Mouse (Mus musculus): Measurements from ENCODE around the gene Vmn2r29. TPM values are rescaled to one million over a fixed set of nuclear protein-coding genes. Genes with fewer than 3 reads are reported as not detected.
"Not testable (repeated sequence)": the region's sequence is repeated elsewhere in the genome, so short reads cannot be mapped to it uniquely, and the experiment has no call there.

Vmn2r29 gene
- total RNA-seq (2022), result 1 to 10 TPM; 1.0 to 1.7 (median 1.4) TPM

DNA sequence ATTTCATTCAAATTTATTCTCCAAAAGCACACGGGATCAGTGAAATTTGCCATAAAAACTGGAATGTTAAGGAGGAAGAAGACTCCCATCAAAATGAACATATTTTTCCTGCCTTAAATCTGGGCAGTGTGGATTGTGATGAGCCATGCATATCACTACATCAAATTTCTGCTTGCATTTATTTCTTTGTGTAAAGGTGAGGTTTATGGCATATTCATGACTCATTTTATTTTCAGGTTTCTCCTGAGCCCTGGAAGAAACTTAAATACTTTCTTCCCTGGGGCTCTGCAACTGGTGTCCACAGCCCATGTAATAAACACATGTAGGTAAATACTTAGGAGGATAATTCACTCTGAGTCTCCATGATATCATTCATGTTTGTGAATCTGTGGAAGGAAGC is at the start of gene Vmn2r29:
TSS of gene Vmn2r29 (minus strand) at position 101 of the 400 bp plus-strand sequence.
- not testable (repeated sequence) for DNase-seq

DNA sequence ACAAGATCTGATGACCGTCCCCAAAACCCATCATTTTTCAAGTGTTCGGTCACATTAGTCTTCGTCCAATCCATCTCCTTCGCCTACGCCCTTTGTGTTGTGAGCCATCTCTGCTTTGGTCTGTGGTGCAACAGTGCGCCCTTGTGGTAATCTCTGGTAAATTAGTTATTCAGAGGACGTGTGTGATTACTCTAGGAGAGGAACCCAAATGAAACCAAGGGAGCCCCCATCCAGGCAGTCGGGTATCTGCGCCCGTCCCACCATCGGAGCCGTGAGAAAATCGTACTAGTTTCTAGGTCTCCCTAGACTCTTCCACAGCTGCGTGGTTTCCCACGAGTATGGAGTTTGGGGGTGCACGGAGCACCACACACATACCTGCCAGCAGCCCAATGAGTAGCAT is 48.5 kb upstream of the Vmn2r29 start:
- DNase-seq, result peak; percentile 31

DNA sequence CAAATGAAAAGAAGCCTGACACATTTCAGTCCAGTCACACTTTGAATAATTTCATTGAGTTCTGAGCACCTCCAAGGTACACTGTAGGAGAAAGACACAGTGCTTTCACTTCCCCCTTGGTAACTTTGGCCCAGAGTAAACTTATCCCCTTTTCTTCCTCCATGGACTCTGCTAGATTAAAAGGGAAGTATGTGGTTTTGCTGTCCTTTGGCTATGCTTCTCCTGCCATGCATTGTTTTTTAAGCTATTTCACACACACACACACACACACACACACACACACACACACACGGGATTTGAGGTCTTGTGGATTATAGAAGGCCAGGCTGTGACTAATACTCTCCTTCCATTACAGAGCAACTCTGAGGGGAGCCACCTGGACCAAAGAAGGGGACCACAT is 34.3 kb upstream of the Vmn2r29 start:
- no peak for DNase-seq

DNA sequence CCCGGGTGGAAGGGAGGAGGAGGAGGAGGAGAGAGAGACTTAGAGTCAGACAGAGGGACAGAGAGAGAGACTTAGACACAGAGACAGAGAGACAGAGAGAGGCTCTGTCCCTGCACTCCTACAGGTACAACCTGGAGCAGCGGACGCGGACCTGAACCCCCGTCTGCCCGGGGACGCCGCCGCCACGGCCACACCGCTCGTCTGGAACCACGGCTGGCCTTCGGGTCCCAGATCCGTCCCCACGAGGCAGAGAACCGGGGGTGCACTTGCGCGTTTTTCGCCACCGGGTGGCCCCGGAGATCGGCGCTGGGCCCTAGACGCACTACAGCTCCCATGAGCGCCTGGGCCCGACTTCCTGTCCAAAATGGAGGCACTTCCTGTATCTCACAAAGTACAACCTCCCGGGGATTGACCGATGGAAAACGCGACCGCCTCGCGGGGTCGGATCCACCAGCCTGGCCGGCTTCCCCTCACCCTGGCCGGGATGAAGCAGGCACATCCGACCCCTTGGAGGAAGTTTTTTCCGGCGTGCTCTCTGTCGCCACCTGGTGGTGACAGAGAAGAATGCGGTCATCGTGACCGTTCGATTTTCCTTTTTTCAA is 30.9 kb upstream of the Vmn2r29 start, which contains the start of gene Gm45844:
TSS of gene Gm45844 (minus strand) at position 324 of the 602 bp plus-strand sequence.
- DNase-seq, result peak; percentile 88

DNA sequence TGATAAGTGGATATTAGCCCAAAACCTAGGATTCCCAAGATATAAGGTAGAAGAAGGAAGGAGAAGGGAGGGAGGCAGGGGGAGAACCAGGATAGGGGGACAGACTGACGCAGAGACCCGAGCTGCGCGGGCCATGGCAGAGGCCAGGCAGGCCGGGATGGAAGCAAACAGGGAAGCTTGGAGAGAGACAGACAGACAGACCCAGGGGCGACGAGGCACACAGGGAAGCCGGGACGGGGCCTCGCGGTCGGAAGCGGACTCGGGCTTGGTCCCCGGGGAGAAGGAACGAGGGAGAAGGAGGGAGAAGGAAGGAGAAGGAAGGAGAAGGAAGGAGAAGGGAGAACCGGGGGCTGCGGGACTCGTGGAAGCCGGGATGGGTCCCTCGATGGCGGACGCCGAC is 30.4 kb upstream of the Vmn2r29 start:
- peak; percentile 29 for DNase-seq

DNA sequence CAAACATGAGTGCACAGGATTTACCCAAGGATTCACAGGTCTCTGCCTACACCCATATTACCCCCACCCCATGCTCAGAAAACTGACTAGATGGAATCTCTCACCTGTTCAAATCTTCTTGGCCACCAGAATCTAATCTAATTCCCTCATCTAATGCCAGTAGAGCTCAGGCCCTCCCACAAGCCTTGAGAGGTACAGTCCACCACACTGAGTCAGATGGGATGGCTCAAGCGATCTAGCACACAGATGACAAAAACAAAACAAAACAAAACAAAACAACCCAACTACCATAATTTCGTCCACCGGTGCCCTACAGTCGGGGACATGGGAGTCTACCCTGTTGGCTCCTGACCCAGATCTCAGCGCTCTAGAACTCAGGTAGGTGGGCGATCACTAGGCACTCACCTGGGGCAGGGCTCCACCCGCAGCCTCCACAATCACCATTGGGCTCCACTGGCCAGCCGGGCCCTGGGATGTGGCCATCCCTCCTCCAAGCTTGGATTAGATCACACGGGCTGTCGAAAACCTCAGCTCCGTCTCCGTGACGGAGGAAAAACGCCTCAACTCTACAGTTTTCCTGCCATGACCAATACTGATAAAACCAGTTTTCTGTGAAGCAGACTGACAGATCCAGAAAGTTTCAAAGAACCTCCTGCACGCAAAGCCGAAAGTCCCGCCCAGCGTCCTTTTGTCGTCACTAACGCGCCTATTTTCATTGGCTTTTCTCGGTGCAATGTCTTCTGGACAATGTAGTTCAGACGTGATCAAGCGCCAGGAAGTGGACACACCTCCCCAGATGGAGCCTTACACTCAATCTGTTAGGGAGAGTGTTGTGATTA is 37.6 kb downstream of the Vmn2r29 start, which contains the start of gene Zfp772:
TSS of gene Zfp772 (minus strand) at position 686 of the 839 bp plus-strand sequence.
- DNase-seq, result peak; percentile 37

DNA sequence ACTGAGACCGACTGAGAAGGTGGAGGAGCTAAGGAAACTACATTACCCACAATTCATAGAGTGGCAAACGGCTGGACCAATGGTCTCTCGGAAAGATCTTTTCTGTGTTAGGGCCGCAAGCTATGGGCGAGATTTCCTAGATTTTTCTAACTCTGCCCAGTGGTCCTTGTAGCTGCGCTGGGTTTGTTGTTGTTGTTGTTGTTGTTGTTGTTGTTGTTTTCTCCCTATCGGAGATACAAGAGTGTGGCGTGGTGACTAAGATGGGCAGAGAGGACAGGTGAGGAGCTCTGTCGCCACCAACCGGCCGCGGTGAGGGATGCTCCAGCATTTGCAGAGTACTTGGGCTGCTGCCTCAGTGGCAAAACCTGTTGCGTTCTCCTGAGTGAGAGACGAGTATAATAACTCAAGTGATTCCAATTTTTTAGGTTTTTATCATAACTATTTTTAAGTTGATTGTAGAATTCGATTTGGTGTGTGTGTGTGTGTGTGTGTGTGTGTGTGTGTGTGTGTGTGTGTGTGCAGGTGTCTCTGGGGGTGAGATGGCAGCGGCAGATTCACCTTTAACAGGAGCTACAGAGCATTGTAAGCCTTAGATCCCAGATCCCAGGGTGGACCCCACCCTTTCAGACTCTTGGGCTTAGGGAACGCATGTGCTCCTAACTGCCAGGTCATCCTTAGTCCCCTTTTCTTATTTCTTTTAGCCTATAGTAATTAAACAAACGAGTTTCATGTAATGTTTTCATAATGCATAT is 58.8 kb downstream of the Vmn2r29 start:
- peak; percentile 42 for DNase-seq

DNA sequence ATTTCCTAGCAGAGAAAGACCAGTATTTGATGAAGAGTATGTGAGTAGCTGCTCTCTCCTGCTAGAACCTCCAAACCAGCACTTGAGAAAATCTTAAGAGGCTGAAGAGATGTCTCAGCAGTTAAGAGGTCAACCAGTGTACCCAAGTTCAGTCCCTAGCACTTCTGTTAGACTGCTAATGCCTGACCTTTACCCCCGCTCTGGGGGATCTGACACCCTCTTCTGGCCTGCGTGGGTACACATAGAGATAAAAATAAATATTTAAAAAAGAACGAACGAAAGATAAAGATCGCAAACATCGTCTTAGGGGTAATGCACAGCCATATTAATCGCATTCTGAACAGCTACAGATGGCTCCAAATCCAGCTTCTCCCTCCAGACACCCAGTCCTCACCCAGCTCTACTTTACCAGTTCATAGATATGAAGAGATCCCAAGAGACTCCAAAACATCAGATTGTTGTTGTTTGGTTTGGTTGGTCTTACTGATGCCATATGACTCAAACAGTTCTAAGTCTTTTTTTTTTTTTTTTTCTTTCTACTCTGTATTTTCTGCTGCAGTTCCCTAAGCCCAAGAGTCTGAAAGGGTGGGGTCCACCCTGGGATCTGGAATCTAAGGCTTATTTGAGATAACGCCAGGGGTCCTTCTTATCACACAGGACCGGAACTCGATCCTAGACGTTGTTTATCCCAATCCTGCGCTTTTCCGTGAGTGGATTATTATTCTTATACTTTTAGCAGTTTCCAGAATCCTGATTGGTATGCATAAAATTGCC is 59.5 kb downstream of the Vmn2r29 start:
- DNase-seq, result no peak

DNA sequence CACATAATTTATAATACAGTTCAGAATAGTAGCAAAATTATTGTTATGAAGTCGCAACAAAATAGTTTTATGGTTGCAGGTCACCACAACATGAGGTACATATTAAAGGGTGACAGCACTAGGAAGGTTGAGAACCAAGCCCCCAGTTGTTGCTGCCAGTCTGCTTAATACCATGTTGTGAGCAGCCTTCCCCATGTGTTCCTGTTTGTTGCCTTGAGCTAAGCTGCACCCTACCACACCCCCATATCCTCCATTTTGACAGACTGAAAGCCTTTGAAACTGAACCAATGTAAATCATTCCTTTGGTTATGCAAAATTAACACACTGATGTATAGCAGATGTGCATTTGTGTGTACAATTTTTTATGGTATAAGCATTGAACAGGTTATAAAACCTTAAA is 61.2 kb downstream of the Vmn2r29 start:
- DNase-seq, result no peak

Other genes starting within 250 kb of the Vmn2r29 start
- 10 to 100 TPM; 12.6 to 15.3 (median 13.7) TPM for gene Zfp954, start 125.8 kb downstream of the Vmn2r29 start, total RNA-seq (2022)
- gene Zfp773, start 110.6 kb downstream of the Vmn2r29 start, total RNA-seq (2022), result 1 to 10 TPM in 3 of 4 experiments, under 1 TPM in 1; 0.98 to 1.2 (median 1.0) TPM
- gene Zfp418, start 76.0 kb downstream of the Vmn2r29 start, total RNA-seq (2022), result 1 to 10 TPM; 2.6 to 4.2 (median 3.3) TPM
- 1 to 10 TPM; 4.1 to 7.7 (median 6.5) TPM for gene Zfp772, start 37.3 kb downstream of the Vmn2r29 start, total RNA-seq (2022)
- 1 to 10 TPM; 4.1 to 7.9 (median 5.3) TPM for gene Gm45844, start 31.0 kb upstream of the Vmn2r29 start, total RNA-seq (2022)
- gene Clcn4, start 53.5 kb upstream of the Vmn2r29 start, total RNA-seq (2022), result 10 to 100 TPM; 62.5 to 81.8 (median 73.6) TPM
- gene Vmn2r30, start 90.3 kb upstream of the Vmn2r29 start, total RNA-seq (2022), result under 1 TPM; 0.22 to 0.31 (median 0.26) TPM
- gene Gm45783, start 127.2 kb upstream of the Vmn2r29 start, total RNA-seq (2022), result 1 to 10 TPM in 2 of 4 experiments, not detected in 2; 2.0 to 3.2 TPM
- not detected for gene Vmn2r31, start 152.4 kb upstream of the Vmn2r29 start, total RNA-seq (2022)
- gene Vmn2r32, start 232.7 kb upstream of the Vmn2r29 start, total RNA-seq (2022), result not detected

Data from adrenal gland, adult 8-10 months (tissue).